Mouse (Mus musculus) spleen, postnatal 10 days (tissue): ENCODE results near the gene Gm10324.
"Not testable (repeated sequence)": the region's sequence is repeated elsewhere in the genome, so short reads cannot be mapped to it uniquely, and the experiment has no call there.

Experiments
- DNase-seq, 2 experiments: peaks; one replicate each; pipeline ENCODE4 v3.0.0; 2021 to 2022; ENCODE audit warnings: low spot score in 2 of 2

Gm10324 gene

DNA sequence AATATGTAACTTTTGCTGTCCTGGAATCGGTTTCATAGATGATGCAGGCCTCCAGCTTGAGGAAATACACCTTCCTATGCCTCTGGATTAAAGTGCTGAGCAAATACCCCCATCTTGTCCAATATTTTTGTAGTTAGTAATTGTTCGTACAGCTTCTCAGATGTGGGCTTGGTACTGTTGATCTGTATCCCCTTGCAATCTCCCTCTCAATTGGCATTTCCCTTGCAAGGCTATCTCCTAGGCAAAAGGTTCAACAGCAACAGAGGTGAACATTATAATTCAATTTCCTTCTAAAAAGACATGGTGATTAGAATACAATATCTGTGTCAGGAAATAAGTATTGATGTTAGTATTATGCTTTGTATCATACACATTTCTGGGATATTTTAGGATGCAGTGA is at the start of gene Gm10324:
Gene Gm10324 (plus strand): TSS at position 301 of the 400 bp plus-strand sequence.
- DNase-seq: not testable (repeated sequence)
